Mouse (Mus musculus): Measurements from ENCODE around the gene Olfr1357.

- TF ChIP-seq CTCF (IDR thresholded peaks at IDR 0.05; ENCODE audit: low read depth, low read length) (no peak), GATA1 (IDR thresholded peaks at IDR 0.05; ENCODE audit: borderline replicate concordance, low read length) (no peak), TAL1 (conservative IDR thresholded peaks at IDR 0.05; ENCODE audit: low read depth, low read length) (no peak), POLR2AphosphoS5 (IDR thresholded peaks at IDR 0.05; ENCODE audit: insufficient replicate concordance, low read depth, low read length) (no peak), GATA2 (IDR thresholded peaks at IDR 0.05; ENCODE audit: borderline replicate concordance, low read depth, low read length) (no peak)
Observed at GRCm38 (mm10) chr10:78617974-78618373, at the start of gene Olfr1357.

All from G1E (cell line).